Mouse (Mus musculus) fat pad, adult 2 months (tissue): Measurements from ENCODE around the gene Marc1.

Experiments used
- DNase-seq: peaks from one replicate; pipeline ENCODE4 v3.0.0-alpha.2; 2011; ENCODE audit warnings: low read depth, low spot score; ENCODE audit errors: extremely low read depth

Gene Marc1

DNA sequence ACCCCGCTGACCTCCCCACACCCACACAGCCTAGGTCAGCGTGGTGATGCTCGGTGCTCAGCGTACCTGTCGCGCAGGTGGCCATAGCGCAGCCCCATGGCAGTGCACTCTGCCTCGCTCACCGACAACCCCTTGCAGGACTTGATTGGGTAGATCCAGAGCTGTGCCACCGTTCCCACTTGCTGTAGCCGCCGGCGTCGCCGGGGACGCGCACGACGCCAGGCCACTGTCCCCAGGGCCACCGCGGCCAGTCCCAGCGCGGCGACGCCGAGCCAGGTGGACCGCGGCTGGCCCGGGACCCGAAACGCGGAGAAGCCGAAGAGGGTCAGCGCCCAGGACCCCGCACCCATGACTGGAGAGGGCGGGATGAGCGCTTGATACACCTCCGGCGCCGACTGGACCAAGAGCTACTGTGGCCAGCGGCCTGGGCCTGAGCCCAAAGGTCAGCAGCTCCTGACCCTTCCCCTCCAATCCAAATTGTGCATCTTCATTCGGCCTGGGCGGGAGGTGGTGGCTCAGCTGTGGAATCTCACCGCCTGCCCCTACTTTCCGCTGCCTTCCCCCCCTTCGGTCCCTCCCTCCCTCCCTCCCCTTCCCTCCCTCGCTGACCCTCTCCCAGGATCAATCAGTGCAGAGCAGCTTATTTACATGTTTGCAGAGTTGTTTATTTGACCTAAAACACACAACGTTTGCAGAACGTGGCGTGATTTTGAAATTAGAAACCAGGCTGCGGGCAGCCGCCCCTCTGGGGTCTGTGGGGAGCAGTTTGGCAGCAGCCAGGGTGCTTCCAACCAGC lies at the start of gene Marc1:
Gene Marc1 (minus strand): TSS at position 534 of the 796 bp plus-strand sequence.
- DNase-seq, result no peak

- DNase-seq, result no peak
Observed at GRCm38 (mm10) chr1:184860276-184860675, 49.2 kb upstream of the Marc1 start.

GRCm38 (mm10) chr1:184858253-184858652 lies 47.1 kb upstream of the Marc1 start:
- no peak for DNase-seq

GRCm38 (mm10) chr1:184857216-184857615 lies 46.1 kb upstream of the Marc1 start:
- DNase-seq, result no peak

GRCm38 (mm10) chr1:184853922-184854321 lies 42.8 kb upstream of the Marc1 start:
- DNase-seq, result no peak

DNA sequence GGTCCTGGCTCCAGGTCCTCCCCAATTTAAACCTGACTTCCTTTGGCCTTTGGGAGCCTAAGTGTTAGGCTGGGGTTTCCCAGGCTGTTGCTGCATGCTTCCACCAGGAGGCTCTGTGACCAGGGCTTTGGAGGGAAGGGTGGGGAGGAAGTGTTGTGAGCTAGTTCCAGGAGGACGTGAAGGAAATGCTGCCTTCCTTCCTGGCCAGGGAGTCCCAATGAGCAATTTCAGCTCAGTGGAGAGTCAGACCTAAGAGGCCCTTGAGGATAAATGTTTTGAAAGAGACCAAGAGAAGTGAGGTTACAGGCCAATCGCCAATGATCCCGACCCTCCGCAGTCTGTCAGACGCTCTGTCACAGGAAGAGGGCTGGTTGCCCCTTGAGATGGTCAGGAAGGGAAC lies 42.2 kb upstream of the Marc1 start:
- no peak for DNase-seq

GRCm38 (mm10) chr1:184851741-184852618 lies 40.9 kb upstream of the Marc1 start:
- DNase-seq, result no peak

DNA sequence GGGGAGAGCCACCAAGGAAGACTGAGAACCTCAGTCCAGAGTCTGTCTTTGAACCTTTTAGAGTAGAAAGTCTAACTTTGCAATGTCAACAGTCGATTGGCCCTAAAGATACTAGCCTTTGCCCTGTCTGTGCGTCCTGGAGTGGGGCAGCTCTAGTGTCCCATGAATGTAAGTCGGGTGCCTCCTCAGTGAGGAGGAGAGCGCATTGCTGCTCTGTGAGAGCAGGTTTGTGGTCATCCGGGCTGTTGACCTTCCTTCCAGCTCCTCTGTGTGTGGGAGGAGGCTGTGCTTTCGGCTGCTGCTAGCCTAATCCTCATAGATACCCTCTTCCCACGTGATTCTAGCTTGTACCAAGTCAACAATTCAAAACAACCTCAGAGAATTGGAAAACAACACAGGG lies 40.1 kb upstream of the Marc1 start:
- DNase-seq, result no peak

- DNase-seq, result no peak
Observed at GRCm38 (mm10) chr1:184846973-184847372, 35.9 kb upstream of the Marc1 start.

- DNase-seq, result peak; percentile 74
Observed at GRCm38 (mm10) chr1:184846092-184846750, 35.1 kb upstream of the Marc1 start, which contains the start of gene Marc2. Gene Marc2 (minus strand): TSS chr1:184846451.

GRCm38 (mm10) chr1:184845111-184846071 lies 34.3 kb upstream of the Marc1 start:
- DNase-seq, result no peak

DNA sequence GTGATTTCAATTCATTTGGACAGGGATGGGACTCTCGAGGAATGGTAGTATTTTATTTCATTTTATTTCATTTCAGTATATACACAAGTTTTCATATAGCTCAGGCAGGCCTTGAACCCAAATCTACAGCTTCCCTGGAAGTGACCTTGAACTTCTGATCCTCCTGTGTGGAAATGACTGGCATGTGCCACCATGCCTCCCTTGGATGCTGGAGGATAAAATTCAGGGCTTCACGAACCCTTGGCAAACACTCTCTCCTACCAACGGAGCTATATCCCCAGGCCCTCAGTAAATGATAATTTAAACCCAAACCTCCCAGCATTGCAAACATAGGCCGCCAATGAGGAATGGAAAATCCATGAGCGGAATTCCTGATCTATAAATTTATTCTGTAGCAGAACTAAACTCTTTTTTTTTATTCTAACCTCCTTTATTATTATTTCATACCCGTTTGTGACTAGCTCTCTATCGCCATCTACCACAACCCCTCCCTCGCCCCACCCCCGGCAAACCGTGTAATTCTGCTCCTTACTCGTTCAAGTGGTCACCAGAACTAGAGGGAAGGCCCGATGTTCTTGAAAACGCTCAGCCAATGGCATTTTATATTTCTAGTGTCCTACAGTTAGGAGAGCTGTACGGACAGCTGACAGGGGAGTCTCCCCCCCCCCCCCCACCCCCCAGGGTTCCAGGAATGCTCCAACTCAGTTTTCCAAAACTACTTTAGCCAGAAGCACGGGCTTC lies 33.4 kb upstream of the Marc1 start:
- DNase-seq, result no peak

DNA sequence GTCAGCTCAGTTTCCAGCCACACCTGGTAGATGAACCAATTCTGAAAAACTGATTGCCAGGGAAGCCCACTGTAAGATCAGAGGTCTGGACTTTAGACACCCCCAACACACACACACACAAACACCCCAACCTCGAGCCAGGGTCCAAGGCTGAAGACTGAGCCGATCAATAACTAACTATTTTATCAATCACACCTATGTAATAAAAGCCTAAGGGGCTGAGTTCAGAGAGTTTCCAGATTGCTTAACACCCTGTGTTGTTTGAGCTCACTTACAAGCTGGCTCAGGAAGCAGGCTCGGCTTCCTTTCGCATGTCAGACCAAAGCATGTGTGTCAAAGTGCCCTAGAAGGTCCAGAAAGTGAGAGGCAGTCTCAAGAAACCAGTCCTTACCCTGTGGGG lies 26.5 kb upstream of the Marc1 start:
- DNase-seq, result no peak

DNA sequence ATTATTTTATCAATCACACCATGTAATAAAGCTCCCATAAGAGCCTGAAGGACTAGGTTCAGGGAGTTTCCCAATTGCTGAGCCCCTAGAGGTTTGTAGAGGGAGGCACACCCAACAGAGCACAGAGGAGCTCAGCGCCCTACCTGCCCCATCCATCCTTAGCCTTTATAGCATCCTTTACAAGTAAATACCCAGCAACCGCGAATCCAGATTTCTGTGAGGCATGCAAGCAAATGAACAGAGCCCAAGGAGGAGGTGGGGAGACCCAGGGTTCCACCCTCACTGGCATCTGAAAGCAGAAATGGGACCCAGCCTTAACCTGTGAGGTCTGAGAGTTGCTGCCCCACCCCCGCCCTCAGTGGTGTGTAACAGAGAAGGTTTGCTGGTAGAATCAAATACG lies 25.2 kb upstream of the Marc1 start:
- DNase-seq, result no peak

- DNase-seq, result no peak
Observed at GRCm38 (mm10) chr1:184833499-184833898, 22.4 kb upstream of the Marc1 start.

DNA sequence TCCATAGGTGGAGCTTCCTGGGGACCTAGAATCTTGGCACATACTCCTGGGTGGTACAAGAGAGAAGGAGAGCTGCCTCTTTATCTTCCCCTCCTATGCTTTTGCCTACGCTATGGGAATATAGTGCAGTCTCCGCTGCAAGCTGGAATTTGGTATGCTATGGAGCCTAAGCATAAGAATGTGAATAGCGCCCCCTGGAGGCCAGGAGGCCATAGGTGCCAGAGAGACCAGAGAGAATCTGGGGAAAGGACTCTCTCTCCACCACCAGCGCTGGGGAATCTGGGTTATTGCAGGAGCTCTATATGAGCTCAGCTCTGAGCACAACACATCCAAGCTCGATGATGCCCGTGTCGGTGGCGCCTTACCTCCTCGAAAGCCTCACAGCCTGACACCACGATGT lies 21.1 kb upstream of the Marc1 start:
- DNase-seq, result no peak

DNA sequence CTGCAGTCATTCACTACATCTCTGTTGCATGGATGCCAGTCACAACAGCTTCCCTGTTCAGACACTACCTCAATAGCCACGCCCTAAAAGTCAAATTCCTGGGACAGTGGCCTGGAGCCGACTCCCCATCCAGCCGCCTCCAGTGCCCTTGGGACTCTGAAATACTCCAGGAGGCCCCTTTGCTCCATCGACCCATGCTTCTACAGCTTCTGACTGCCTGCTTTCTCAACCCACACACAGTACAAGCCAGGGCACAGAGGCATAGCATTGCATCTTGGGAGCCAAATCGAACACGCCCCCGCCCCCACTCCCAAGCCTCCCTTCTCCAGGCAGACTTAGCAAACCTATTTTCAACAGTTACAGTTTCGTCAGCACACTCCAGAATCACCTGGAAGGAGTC lies 18.8 kb upstream of the Marc1 start:
- peak; percentile 80 for DNase-seq

DNA sequence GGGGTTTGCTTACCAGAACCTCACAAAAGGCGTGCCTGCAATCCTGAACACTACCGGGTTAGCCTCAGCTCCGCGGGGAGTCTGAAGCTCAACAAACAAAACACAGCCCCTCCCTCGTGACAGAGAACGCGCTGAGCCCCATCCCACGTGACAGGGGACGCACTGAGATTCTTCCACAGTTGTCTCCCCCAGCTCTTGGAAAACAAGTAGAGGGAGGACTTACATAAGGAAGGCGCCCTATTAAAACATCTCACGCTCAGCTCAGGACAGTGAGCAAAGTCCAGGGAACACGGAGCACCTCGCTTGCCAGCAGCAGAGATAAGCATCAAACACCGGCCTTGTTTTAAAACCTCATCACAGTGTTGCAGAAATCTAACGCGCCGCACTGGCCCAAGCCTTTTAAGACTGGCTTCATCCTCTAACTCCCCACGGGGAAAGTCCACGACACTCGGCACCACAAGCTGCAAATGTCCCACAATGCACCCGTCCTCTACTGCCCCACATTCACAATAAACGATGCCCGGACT lies 16.1 kb upstream of the Marc1 start:
- DNase-seq, result no peak

GRCm38 (mm10) chr1:184825093-184825492 lies 14.0 kb upstream of the Marc1 start:
- DNase-seq, result no peak
